Mouse (Mus musculus): ENCODE data around the gene E130208F15Rik. TPM values are rescaled to one million over a fixed set of nuclear protein-coding genes. Genes with fewer than 3 reads are reported as not detected.

E130208F15Rik gene
- polyA plus RNA-seq, 1 experiment from 2014 or later: not detected

Other genes starting within 250 kb of the E130208F15Rik start
- gene Zfp82, start 248.8 kb upstream of the E130208F15Rik start, polyA plus RNA-seq (2016; fragmentation: Nextera tagmentation; extraction: Ambion mirVana): 10.4 and 11.2 TPM in 2 replicates
- gene Gm26920, start 231.3 kb upstream of the E130208F15Rik start, polyA plus RNA-seq (2016; fragmentation: Nextera tagmentation; extraction: Ambion mirVana): 1.0 and 4.5 TPM in 2 replicates
- 13.6 and 16.3 TPM in 2 replicates for gene Zfp566, start 231.2 kb upstream of the E130208F15Rik start, polyA plus RNA-seq (2016; fragmentation: Nextera tagmentation; extraction: Ambion mirVana)
- gene Zfp260, start 227.0 kb upstream of the E130208F15Rik start, polyA plus RNA-seq (2016; fragmentation: Nextera tagmentation; extraction: Ambion mirVana): 134 and 136 TPM in 2 replicates
- 17.0 and 18.8 TPM in 2 replicates for gene Zfp382, start 199.8 kb upstream of the E130208F15Rik start, polyA plus RNA-seq (2016; fragmentation: Nextera tagmentation; extraction: Ambion mirVana)
- gene Zfp146, start 152.0 kb upstream of the E130208F15Rik start, polyA plus RNA-seq (2016; fragmentation: Nextera tagmentation; extraction: Ambion mirVana): 19.0 and 20.2 TPM in 2 replicates
- gene Cox7a1, start 137.6 kb upstream of the E130208F15Rik start, polyA plus RNA-seq (2016; fragmentation: Nextera tagmentation; extraction: Ambion mirVana): 0.74 and 4.1 TPM in 2 replicates
- gene Capns1, start 122.9 kb upstream of the E130208F15Rik start, polyA plus RNA-seq (2016; fragmentation: Nextera tagmentation; extraction: Ambion mirVana): 59.8 and 61.6 TPM in 2 replicates
- 151 and 156 TPM in 2 replicates for gene Polr2i, start 89.8 kb upstream of the E130208F15Rik start, polyA plus RNA-seq (2016; fragmentation: Nextera tagmentation; extraction: Ambion mirVana)
- gene Tbcb, start 89.5 kb upstream of the E130208F15Rik start, polyA plus RNA-seq (2016; fragmentation: Nextera tagmentation; extraction: Ambion mirVana): 257 and 259 TPM in 2 replicates
- not detected in 2 replicates for gene Ovol3, start 86.0 kb upstream of the E130208F15Rik start, polyA plus RNA-seq (2016; fragmentation: Nextera tagmentation; extraction: Ambion mirVana)
- 0.48 and 0.66 TPM in 2 replicates for gene Thap8, start 41.6 kb upstream of the E130208F15Rik start, polyA plus RNA-seq (2016; fragmentation: Nextera tagmentation; extraction: Ambion mirVana)
- 11.3 and 13.4 TPM in 2 replicates for gene Wdr62, start 41.3 kb upstream of the E130208F15Rik start, polyA plus RNA-seq (2016; fragmentation: Nextera tagmentation; extraction: Ambion mirVana)
- gene Clip3, start 30.0 kb upstream of the E130208F15Rik start, polyA plus RNA-seq (2016; fragmentation: Nextera tagmentation; extraction: Ambion mirVana): 76.3 and 88.6 TPM in 2 replicates
- 86.9 and 92.9 TPM in 2 replicates for gene Alkbh6, start 13.0 kb upstream of the E130208F15Rik start, polyA plus RNA-seq (2016; fragmentation: Nextera tagmentation; extraction: Ambion mirVana)
- 17.5 and 19.0 TPM in 2 replicates for gene Syne4, start 6.9 kb upstream of the E130208F15Rik start, polyA plus RNA-seq (2016; fragmentation: Nextera tagmentation; extraction: Ambion mirVana)
- gene Sdhaf1, start 2.2 kb downstream of the E130208F15Rik start, polyA plus RNA-seq (2016; fragmentation: Nextera tagmentation; extraction: Ambion mirVana): 22.2 and 27.4 TPM in 2 replicates
- 9.1 and 9.5 TPM in 2 replicates for gene Lrfn3, start 41.0 kb downstream of the E130208F15Rik start, polyA plus RNA-seq (2016; fragmentation: Nextera tagmentation; extraction: Ambion mirVana)
- gene Tyrobp, start 92.0 kb downstream of the E130208F15Rik start, polyA plus RNA-seq (2016; fragmentation: Nextera tagmentation; extraction: Ambion mirVana): 18.3 and 24.4 TPM in 2 replicates
- not detected in 2 replicates for gene Hcst, start 98.1 kb downstream of the E130208F15Rik start, polyA plus RNA-seq (2016; fragmentation: Nextera tagmentation; extraction: Ambion mirVana)
- 1.4 TPM in 2 replicates for gene Nfkbid, start 100.0 kb downstream of the E130208F15Rik start, polyA plus RNA-seq (2016; fragmentation: Nextera tagmentation; extraction: Ambion mirVana)
- gene Aplp1, start 123.8 kb downstream of the E130208F15Rik start, polyA plus RNA-seq (2016; fragmentation: Nextera tagmentation; extraction: Ambion mirVana): 301 and 324 TPM in 2 replicates
- 1.6 and 4.7 TPM in 2 replicates for gene Kirrel2, start 135.9 kb downstream of the E130208F15Rik start, polyA plus RNA-seq (2016; fragmentation: Nextera tagmentation; extraction: Ambion mirVana)
- gene Nphs1, start 136.6 kb downstream of the E130208F15Rik start, polyA plus RNA-seq (2016; fragmentation: Nextera tagmentation; extraction: Ambion mirVana): 0.58 and 1.1 TPM in 2 replicates
- 0.39 TPM in 1 of 2 replicates, not detected in the other for gene Prodh2, start 171.9 kb downstream of the E130208F15Rik start, polyA plus RNA-seq (2016; fragmentation: Nextera tagmentation; extraction: Ambion mirVana)
- 96.3 and 99.5 TPM in 2 replicates for gene Arhgap33, start 213.3 kb downstream of the E130208F15Rik start, polyA plus RNA-seq (2016; fragmentation: Nextera tagmentation; extraction: Ambion mirVana)
- 5.8 and 6.2 TPM in 2 replicates for gene Hspb6, start 230.4 kb downstream of the E130208F15Rik start, polyA plus RNA-seq (2016; fragmentation: Nextera tagmentation; extraction: Ambion mirVana)
- gene Proser3, start 230.6 kb downstream of the E130208F15Rik start, polyA plus RNA-seq (2016; fragmentation: Nextera tagmentation; extraction: Ambion mirVana): 15.1 TPM in 2 replicates
- 53.0 and 54.9 TPM in 2 replicates for gene Lin37, start 238.1 kb downstream of the E130208F15Rik start, polyA plus RNA-seq (2016; fragmentation: Nextera tagmentation; extraction: Ambion mirVana)
- gene U2af1l4, start 241.6 kb downstream of the E130208F15Rik start, polyA plus RNA-seq (2016; fragmentation: Nextera tagmentation; extraction: Ambion mirVana): 83.1 and 88.4 TPM in 2 replicates
- gene Gm49396, start 241.6 kb downstream of the E130208F15Rik start, polyA plus RNA-seq (2016; fragmentation: Nextera tagmentation; extraction: Ambion mirVana): 21.8 and 23.5 TPM in 2 replicates
- gene Psenen, start 241.9 kb downstream of the E130208F15Rik start, polyA plus RNA-seq (2016; fragmentation: Nextera tagmentation; extraction: Ambion mirVana): 130 and 144 TPM in 2 replicates
- 5.9 and 8.2 TPM in 2 replicates for gene Igflr1, start 243.7 kb downstream of the E130208F15Rik start, polyA plus RNA-seq (2016; fragmentation: Nextera tagmentation; extraction: Ambion mirVana)

Measured in midbrain, embryonic 12.5 days (tissue).